Mouse (Mus musculus): ENCODE measurements around the gene Cfl1. TPM values are rescaled to one million over a fixed set of nuclear protein-coding genes. Genes with fewer than 3 reads are reported as not detected.

Gene Cfl1
- total and polyA plus RNA-seq, 2 experiments from 2014 or later: 1,672 to 3,482 TPM

DNA sequence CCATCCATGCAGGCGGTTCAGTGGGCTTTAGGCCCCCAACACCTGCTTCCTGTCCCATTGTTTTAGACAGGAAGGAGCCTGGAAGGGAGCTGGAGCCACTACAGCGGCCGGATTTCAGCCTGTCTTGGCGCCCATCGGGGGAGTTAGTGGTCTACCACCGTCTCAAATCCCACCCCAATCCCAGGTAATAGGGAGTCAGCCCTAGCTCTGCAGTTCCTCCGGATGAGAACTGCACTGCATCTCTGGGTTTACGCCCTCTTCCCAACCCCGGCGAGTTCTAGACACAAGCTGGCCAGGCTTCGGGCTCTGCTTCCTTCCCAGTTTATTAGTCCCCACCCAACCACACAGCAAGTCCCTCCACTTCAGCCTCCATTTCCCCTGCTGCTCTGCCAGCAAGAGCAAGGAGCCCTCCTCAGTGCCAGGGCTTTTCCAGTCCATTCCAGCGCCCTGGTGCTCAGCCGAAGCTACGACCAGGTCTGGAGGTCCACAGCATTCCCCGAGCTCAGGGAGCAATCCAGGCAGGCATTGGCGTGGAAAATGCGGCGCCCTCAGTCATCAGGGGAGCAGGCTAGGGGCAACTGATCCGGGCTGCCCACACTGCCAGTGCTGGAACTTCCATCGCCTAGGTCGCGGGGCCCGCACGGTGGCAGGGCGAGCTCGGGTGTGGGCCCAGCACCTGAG is 33.9 kb upstream of the Cfl1 start:
- TF ChIP-seq CTCF (IDR thresholded peaks at IDR 0.05): no peak
- H3K27ac ChIP-seq (ENCODE audit: low read depth, low read length): peak overlapping the region; percentile 98
- ATAC-seq (ENCODE audit: low FRiP score) (0 out of 2 replicates have a peak, but pooled peaks have one; percentile 1), DNase-seq (ENCODE audit: low spot score) (no peak)
- no peaks in the 10 kb centered on the region for H3K27me3 ChIP-seq (ENCODE audit: insufficient read depth, low read length)
- no peaks in the 10 kb centered on the region for H3K9me3 ChIP-seq (ENCODE audit: low read length)
- H3K4me3 ChIP-seq (ENCODE audit: low read depth, low read length): peak overlapping the region; percentile 80
- 0 out of 2 replicates have a peak, but pooled peaks cover 4% of the 10 kb centered on the region for H3K36me3 ChIP-seq (ENCODE audit: insufficient read depth, low read length)
- WGBS: 4% methylated on average over 26 of the region's 26 CpGs
- peak overlapping the region; percentile 91 for H3K9ac ChIP-seq (replicated peaks; ENCODE audit: low read length, poor library complexity, severe bottlenecking)
- peak overlapping the region; percentile 92 for H3K4me2 ChIP-seq (ENCODE audit: low read depth, low read length, poor library complexity, severe bottlenecking)
- H3K4me1 ChIP-seq (ENCODE audit: insufficient read depth, low read length): peaks cover 16% of the 10 kb centered on the region

DNA sequence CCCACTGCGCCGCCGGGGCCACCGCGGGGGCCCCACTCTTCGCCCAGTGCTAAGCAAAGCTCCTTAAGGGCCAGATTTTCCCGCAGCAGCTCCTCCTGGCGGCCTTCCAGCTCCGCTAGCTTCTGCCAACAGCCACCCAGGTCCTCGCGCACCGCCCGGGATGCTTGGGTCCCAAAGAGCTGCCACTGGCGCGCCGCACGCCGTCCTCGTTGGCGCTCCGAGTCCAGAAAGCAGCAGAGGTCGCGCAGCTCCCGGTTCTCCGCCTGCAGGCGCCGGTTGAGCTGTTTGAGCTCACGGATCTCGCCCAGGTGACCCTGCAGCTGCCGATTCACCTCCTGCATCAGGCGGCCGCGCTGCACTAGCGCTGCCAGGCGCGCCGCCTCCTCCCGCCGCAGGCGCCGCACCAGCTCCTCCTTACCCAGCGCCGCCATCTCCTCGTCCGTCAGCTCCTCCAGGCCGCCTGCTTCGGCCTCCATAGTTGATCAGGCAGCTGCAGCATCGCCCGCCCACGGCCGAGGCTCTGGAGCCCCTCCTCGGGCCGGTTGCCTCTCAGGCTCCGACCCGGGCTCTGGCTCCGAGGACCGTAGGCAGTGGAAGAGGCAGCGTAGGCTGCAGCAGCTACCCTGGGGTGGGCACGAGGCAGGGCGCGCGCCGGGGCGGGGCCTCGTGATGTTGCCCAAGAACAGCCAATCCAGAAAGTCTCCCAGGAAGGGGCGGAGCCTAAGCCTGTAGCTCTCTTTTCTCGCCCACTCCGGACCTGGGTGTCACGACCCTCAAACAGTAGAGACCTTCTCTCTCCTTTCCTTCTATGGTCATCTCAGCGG is 33.1 kb upstream of the Cfl1 start:
- H3K36me3 ChIP-seq (ENCODE audit: insufficient read depth, low read length): 0 out of 2 replicates have a peak, but pooled peaks cover 4% of the 10 kb centered on the region
- H3K27ac ChIP-seq (ENCODE audit: low read depth, low read length): peak overlapping the region; percentile 98
- WGBS: under 1% methylated on average over 66 of the region's 70 CpGs
- ATAC-seq (ENCODE audit: low FRiP score): peak; percentile 89
- TF ChIP-seq CTCF (IDR thresholded peaks at IDR 0.05): peak; percentile 40
- peak overlapping the region; percentile 92 for H3K4me2 ChIP-seq (ENCODE audit: low read depth, low read length, poor library complexity, severe bottlenecking)
- H3K4me3 ChIP-seq (ENCODE audit: low read depth, low read length): peak overlapping the region; percentile 80
- peaks cover 18% of the 10 kb centered on the region for H3K4me1 ChIP-seq (ENCODE audit: insufficient read depth, low read length)
- H3K27me3 ChIP-seq (ENCODE audit: insufficient read depth, low read length): no peaks in the 10 kb centered on the region
- DNase-seq (ENCODE audit: low spot score): peak; percentile 97
- H3K9me3 ChIP-seq (ENCODE audit: low read length): no peaks in the 10 kb centered on the region
- H3K9ac ChIP-seq (replicated peaks; ENCODE audit: low read length, poor library complexity, severe bottlenecking): peak overlapping the region; percentile 91

DNA sequence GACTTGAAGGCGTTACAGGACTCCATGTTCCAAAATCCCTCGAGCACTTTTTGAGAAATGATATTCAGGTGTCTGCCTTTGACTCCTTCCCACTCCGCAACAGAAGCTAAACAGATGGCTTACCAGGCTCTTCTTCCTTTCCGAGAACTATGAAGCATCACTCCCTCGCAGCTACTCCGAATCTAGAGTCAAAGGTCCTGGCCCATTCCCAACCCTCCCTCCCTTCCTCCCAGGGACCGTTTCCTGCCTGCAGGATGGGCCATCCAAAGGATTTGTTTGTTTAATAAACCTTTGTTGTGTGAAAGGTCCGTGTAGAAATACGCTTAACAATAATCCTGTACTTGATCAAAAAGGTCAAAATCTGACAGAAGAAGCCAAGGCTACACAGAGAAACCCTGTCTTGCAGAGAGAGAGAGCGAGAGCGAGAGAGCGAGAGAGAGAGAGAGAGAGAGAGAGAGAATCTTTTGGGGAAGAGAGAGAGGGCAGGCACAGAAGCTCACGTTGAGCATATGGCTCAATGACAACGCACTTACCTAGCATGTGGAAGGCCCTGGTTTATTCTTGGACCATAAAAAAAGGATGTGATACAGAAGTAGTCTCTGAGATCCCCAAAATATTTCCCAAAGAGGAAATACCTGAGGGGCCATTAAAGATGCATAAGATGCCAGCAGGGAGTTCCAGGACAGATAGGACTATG is 32.4 kb upstream of the Cfl1 start, which contains the start of gene Ccdc85b:
Ccdc85b (minus strand) TSS at position 149 of the 697 bp plus-strand sequence.
- Histone ChIP-seq H3K4me2 (ENCODE audit: low read depth, low read length, poor library complexity, severe bottlenecking) (peak within 1 kb of the TSS; percentile 92), H3K36me3 (ENCODE audit: insufficient read depth, low read length) (peaks cover 10% of the 10 kb centered on the region; the same call in 1 of the 2 replicates), H3K9ac (replicated peaks; ENCODE audit: low read length, poor library complexity, severe bottlenecking) (peak within 1 kb of the TSS; percentile 91), H3K4me3 (ENCODE audit: low read depth, low read length) (peak within 1 kb of the TSS; percentile 80), H3K9me3 (ENCODE audit: low read length) (no peaks in the 10 kb centered on the region), H3K4me1 (ENCODE audit: insufficient read depth, low read length) (peaks cover 18% of the 10 kb centered on the region), H3K27me3 (ENCODE audit: insufficient read depth, low read length) (no peaks in the 10 kb centered on the region), H3K27ac (ENCODE audit: low read depth, low read length) (peak within 1 kb of the TSS; percentile 98)
- DNase-seq (ENCODE audit: low spot score): no peak
- no peak for ATAC-seq (ENCODE audit: low FRiP score)
- WGBS: 13% methylated on average over 14 of the region's 14 CpGs
- no peak for TF ChIP-seq CTCF (IDR thresholded peaks at IDR 0.05)

DNA sequence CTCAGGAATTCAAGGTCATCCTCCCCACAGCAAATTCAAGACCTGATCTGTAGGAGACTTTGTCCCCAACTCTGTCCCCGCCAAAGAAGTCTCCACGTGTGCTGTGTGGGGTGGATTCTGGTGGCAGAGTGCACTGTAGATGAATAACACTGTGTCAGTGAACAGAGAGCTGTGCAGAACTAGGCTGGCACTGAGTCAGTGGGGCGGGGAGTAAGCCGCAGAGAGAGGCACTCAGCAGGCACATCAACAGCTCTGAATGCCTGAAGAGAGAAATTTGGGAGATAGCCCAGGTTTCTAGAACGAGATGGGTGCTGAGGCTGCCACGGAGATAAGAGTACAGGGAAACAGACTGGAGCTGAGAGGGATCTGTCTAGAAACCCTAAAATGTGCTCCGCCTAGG is 31.2 kb upstream of the Cfl1 start:
- ATAC-seq (ENCODE audit: low FRiP score): no peak
- DNase-seq (ENCODE audit: low spot score): no peak
- Histone ChIP-seq H3K4me1 (ENCODE audit: insufficient read depth, low read length) (peaks cover 18% of the 10 kb centered on the region), H3K36me3 (ENCODE audit: insufficient read depth, low read length) (peaks cover 17% of the 10 kb centered on the region), H3K9ac (replicated peaks; ENCODE audit: low read length, poor library complexity, severe bottlenecking) (no peak overlapping the region), H3K27ac (ENCODE audit: low read depth, low read length) (no peak overlapping the region), H3K4me2 (ENCODE audit: low read depth, low read length, poor library complexity, severe bottlenecking) (no peak overlapping the region), H3K27me3 (ENCODE audit: insufficient read depth, low read length) (no peaks in the 10 kb centered on the region), H3K4me3 (ENCODE audit: low read depth, low read length) (no peak overlapping the region), H3K9me3 (ENCODE audit: low read length) (no peaks in the 10 kb centered on the region)
- TF ChIP-seq CTCF (IDR thresholded peaks at IDR 0.05): no peak
- 68% methylated on average over 7 of the region's 7 CpGs for WGBS

- 30% methylated on average over 3 of the region's 3 CpGs for WGBS
- H3K36me3 ChIP-seq (ENCODE audit: insufficient read depth, low read length): peaks cover 12% of the 10 kb centered on the region
Measured at GRCm38 (mm10) chr19:5459896-5460295, 30.4 kb upstream of the Cfl1 start.

More at GRCm38 (mm10) chr19:5459896-5460295, 30.4 kb upstream of the Cfl1 start:
- Histone ChIP-seq H3K4me1 (ENCODE audit: insufficient read depth, low read length) (peaks cover 18% of the 10 kb centered on the region), H3K4me3 (ENCODE audit: low read depth, low read length) (peak overlapping the region; percentile 74), H3K9me3 (ENCODE audit: low read length) (no peaks in the 10 kb centered on the region), H3K27me3 (ENCODE audit: insufficient read depth, low read length) (no peaks in the 10 kb centered on the region), H3K9ac (replicated peaks; ENCODE audit: low read length, poor library complexity, severe bottlenecking) (peak overlapping the region; percentile 77), H3K4me2 (ENCODE audit: low read depth, low read length, poor library complexity, severe bottlenecking) (peak overlapping the region; percentile 94), H3K27ac (ENCODE audit: low read depth, low read length) (peak overlapping the region; percentile 76)
- no peak for TF ChIP-seq CTCF (IDR thresholded peaks at IDR 0.05)
- DNase-seq (ENCODE audit: low spot score) (no peak), ATAC-seq (ENCODE audit: low FRiP score) (no peak)
